Mouse (Mus musculus) left cerebral cortex, adult 8-10 months (tissue): ENCODE results near the gene Adck2. TPM values are rescaled to one million over a fixed set of nuclear protein-coding genes. Genes with fewer than 3 reads are reported as not detected.
A peak's percentile ranks its signal among the peaks of the same experiment; 100 is the strongest.

Experiments used
- DNase-seq, 2 experiments: peaks; one replicate each; pipeline ENCODE4 v3.0.0; 2022; ENCODE audit warnings: low spot score in 2 of 2
- total RNA-seq, 4 experiments: library from RNA; stranded (reverse); gene quantifications; 2 replicates each; pipeline ENCODE4 v1.2.4; 2022

Adck2 gene
- total RNA-seq, 4 experiments from 2014 or later, result 24.4 to 35.5 (median 31.8) TPM

GRCm38 (mm10) chr6:39557723-39558261 lies 15.9 kb upstream of the Adck2 start, which contains the start of gene Dennd2a:
Gene Dennd2a, minus strand, starts transcription at chr6:39557867.
- peak; percentile 60 to 85 for DNase-seq

- no peak for DNase-seq
These were observed 14.3 kb upstream of the Adck2 start for GRCm38 (mm10) chr6:39559276-39559939.

GRCm38 (mm10) chr6:39562166-39563015 lies 11.3 kb upstream of the Adck2 start:
- peak; percentile 62 to 80 for DNase-seq

GRCm38 (mm10) chr6:39567528-39567927 lies 6.1 kb upstream of the Adck2 start:
- no peak for DNase-seq

- no peak for DNase-seq
These were observed 3.2 kb upstream of the Adck2 start for GRCm38 (mm10) chr6:39570426-39570825.

DNA sequence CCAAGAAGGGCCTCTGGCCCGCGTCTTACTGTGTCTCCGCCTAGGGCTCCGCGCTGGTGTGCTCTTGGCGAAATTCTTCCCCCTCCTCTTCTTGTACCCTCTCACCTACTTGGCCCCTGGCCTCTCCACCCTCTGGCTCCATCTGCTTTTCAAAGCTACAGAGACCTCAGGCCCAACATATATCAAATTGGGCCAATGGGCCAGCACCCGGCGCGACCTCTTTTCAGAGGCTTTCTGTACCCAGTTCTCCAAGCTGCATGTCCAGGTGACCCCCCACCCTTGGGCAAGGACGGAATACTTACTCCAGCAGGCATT lies 839 bp downstream of the Adck2 start:
- no peak for DNase-seq

GRCm38 (mm10) chr6:39574951-39575350 lies 1.3 kb downstream of the Adck2 start:
- DNase-seq, result no peak

GRCm38 (mm10) chr6:39579552-39579951 lies 5.9 kb downstream of the Adck2 start:
- DNase-seq, result no peak

DNA sequence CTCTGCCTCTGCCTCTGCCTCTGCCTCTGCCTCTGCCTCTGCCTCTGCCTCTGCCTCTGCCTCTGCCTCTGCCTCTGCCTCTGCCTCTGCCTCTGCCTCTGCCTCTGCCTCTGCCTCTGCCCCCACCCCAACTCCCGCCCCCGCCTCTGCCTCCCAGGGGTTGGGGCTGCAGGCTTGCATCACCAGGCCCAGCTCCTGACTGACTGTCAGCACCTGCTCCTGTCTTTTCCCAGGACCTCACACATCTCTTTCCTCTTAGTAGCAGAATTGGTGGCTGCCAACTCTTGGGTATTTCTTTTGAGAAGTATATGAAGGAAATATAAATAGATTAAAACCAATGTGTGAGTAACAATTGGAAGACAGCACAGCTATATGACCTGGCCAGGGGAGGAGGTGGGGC lies 6.9 kb downstream of the Adck2 start:
- DNase-seq, result no peak

GRCm38 (mm10) chr6:39581087-39581784 lies 7.6 kb downstream of the Adck2 start:
- no peak for DNase-seq

DNA sequence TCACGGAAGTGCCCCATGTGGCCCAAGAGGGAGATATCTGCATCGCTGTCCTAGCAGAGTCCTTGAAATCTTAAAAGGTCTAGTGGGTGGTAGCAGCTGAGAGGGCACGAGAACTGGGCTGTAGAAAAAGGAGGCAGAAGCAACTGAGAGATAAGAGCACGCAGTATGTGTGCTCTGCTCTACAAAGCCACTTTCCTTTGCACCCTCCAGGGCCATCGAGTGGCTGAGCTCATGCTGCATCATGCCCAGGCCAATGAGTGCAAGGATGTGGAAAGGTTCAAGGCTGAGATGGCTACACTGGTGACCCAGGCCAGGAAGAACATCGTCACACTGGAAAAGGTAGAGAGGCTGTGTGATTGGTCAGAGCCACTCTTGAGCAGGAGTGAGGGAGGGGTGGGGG lies 11.8 kb downstream of the Adck2 start, which contains the start of gene Gm42420:
Gene Gm42420, plus strand, starts transcription at position 237 of the 400 bp plus-strand sequence.
- DNase-seq, result no peak

DNA sequence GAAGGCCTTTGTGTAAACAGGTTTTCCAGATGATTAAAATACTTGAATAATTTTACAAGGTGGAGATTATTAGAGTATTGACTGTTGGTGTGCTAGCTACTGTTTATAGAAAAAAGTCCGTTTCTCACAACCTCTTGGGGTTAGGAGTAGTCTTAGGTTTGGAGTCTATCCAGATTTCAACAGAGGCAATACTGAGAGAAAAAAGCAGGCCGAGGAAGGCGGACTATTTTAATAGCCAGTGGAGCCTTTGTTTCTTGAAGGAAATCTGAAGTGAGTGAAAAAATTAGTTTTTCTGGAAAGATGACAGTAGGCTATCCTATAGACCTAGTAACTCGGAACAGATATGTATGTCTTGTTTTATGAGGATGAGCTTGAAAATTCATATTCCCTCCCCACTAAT lies 17.8 kb downstream of the Adck2 start:
- no peak for DNase-seq

GRCm38 (mm10) chr6:39592401-39593214 lies 18.9 kb downstream of the Adck2 start, which contains the start of gene Ndufb2:
Gene Ndufb2, plus strand, starts transcription at chr6:39592574.
- DNase-seq, result peak; percentile 92 to 97

GRCm38 (mm10) chr6:39600851-39601250 lies 27.2 kb downstream of the Adck2 start:
- DNase-seq, result no peak

- no peak for DNase-seq
These were observed 28.2 kb downstream of the Adck2 start for GRCm38 (mm10) chr6:39601828-39602227.

DNA sequence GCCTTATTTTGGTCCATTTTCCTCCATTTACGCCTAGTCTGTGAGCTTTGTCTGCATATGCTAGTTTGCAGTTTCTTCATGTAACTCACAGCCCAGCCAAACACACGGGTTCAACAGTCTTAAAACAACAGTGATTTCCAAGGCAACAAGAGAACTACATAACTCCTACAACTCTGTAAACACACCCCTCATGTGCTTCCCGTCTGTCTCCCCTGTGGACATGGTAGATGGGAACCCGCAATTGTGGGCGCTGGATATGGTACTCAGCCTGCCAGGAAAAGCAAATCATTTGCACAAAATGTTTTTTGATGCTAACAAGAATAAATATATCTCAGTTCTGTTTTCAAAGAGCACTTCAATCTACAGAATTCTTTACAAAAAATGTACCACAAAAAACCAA lies 30.9 kb downstream of the Adck2 start:
- no peak for DNase-seq

DNA sequence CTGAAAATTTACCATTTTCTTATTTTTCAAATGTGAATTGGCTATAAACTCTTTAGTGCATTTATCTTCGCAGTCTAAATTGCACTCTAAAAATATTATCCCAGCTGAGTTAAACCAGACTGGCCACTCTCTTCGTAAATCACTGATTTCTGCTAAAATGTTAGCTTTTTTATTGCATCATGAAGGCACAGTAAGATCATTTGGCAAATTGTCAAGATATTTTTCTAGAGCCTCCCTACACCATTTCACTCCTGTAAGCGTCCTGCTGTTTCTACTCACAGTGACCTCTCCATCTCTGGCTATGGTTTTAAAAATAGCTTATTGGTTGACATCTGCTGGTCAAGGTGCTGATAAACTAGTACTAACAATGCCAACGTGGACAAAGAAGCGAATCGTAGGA lies 32.4 kb downstream of the Adck2 start:
- DNase-seq, result no peak

DNA sequence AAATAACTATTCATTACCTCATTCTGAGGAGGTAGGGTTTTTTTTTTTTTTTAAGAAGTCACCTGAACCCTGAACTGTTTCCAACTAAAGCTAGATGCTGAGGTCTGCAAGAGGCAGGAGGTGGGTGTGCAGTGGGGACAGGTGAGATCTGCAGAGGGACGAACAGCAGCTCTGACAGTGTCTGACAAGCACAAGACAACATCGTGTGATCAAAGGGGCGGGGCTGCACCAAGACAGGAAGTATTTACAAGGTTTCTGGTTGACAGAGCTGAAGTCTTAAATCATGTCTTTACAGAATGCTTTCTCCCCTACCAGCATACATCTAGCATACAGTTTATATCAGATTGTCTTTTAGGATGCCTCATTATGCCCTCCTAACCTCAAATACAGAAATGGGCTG lies 33.2 kb downstream of the Adck2 start:
- DNase-seq, result no peak

- DNase-seq, result no peak
These were observed 33.7 kb downstream of the Adck2 start for GRCm38 (mm10) chr6:39607365-39607764.

DNA sequence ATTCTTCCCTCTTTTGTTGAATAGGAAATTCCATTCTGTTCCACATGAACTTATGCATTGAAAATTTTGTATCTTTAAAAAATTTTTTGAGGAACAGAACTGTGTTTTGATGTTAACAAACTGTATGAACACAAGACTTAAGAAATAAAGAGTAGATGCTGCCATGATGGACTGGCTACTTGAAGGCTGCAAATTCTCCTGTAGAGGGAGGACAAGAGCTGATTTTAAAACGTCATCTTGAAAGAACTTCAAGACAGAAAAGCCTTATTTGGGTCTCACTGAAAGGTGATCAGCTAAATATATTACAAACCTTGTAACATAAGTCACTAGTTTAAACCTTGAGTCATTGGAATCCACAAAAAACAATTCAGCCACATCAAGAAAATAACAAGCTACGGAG lies 36.5 kb downstream of the Adck2 start:
- DNase-seq, result no peak

DNA sequence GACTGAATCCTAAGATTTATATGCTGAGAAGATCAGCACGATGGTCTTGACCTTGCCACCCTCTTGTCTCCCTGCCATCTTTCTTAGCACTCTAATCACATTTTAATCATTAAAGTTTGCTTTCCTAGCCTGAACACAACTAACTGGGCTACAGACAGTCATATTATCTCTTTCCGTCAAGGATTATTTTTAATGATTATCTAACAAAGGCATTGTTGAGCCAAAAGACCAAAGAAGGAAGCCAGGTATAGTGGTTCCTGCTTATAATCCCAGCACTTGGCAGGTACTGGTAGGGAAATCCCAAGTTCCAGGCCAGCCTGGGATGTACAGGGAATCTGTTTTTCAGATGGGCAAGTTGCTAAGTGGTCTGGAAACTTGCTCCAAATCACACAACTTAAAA lies 37.6 kb downstream of the Adck2 start:
- no peak for DNase-seq
